Mouse (Mus musculus) small intestine, adult 10 weeks (tissue): ENCODE results near the gene Spsb1. TPM values are rescaled to one million over a fixed set of nuclear protein-coding genes. Genes with fewer than 3 reads are reported as not detected.

Experiments
- polyA plus RNA-seq: library from polyadenylated mRNA; stranded (reverse); fragments of 350-450 nt; fragmentation: Illumina TruSeq; extraction: RNeasy Lipid Tissue Mini Kit (QIAGEN cat#74804); gene quantifications from one replicate; pipeline ENCODE4 v1.2.3, GENCODE M21; 2014; ENCODE audit warnings: low replicate concordance

Spsb1 gene
- polyA plus RNA-seq = 5.2 TPM

GRCm38 (mm10) chr4:149954893-149955439 lies at the start of gene Spsb1:
TSS of gene Spsb1 (minus strand) at chr4:149955043.

Other genes with a start within 250 kb of the Spsb1 start
- 0.74 TPM for gene Tmem201, start 217.0 kb downstream of the Spsb1 start, polyA plus RNA-seq
- gene Slc25a33, start 180.8 kb downstream of the Spsb1 start, polyA plus RNA-seq = 2.7 TPM
- gene H6pd, start 54.0 kb upstream of the Spsb1 start, polyA plus RNA-seq = 3.1 TPM
- 1.9 TPM for gene Gpr157, start 132.3 kb upstream of the Spsb1 start, polyA plus RNA-seq
- 48.3 TPM for gene Slc2a5, start 164.2 kb upstream of the Spsb1 start, polyA plus RNA-seq
- gene Slc2a7, start 193.9 kb upstream of the Spsb1 start, polyA plus RNA-seq = 2.5 TPM
- not detected for gene Car6, start 246.3 kb upstream of the Spsb1 start, polyA plus RNA-seq